Mouse (Mus musculus) kidney, adult 2 months (tissue): ENCODE measurements around the gene Zfp64.

Source experiments
- CTCF ChIP-seq: fragments of 200-500 bp; conservative IDR thresholded peaks from 2 replicates; pipeline ENCODE4 v1.5.1; 2011; ENCODE audit warnings: low read depth, mild to moderate bottlenecking, control low read depth, low read length, moderate library complexity, mixed read lengths; ENCODE audit not compliant: insufficient read depth, insufficient read length
- POLR2A ChIP-seq: fragments of 200-500 bp; IDR thresholded peaks from one replicate; pipeline ENCODE4 v1.6.1; 2011; ENCODE audit warnings: low read depth, low read length, control low read depth

- TF ChIP-seq CTCF (no peak), POLR2A (no peak)
These were observed 95.2 kb downstream of the Zfp64 start for GRCm38 (mm10) chr2:168860032-168860691.
